Mouse (Mus musculus) macrophage (primary cell): ENCODE measurements around the gene Carmil3. TPM values are rescaled to one million over a fixed set of nuclear protein-coding genes. Genes with fewer than 3 reads are reported as not detected.

Experiments used
- H3K27ac ChIP-seq: fragments of 350-480 bp; formaldehyde crosslinking; 2 replicates; pipeline ENCODE4 v1.9.0; 2021
- H3K36me3 ChIP-seq: fragments of 350-480 bp; formaldehyde crosslinking; 2 replicates; pipeline ENCODE4 v1.9.0; 2021; ENCODE audit errors: inconsistent target
- H3K4me3 ChIP-seq: fragments of 350-480 bp; formaldehyde crosslinking; 2 replicates; pipeline ENCODE4 v1.9.0; 2021; ENCODE audit errors: inconsistent target
- H3K79me2 ChIP-seq: fragments of 350-480 bp; formaldehyde crosslinking; 2 replicates; pipeline ENCODE4 v1.9.0; 2021; ENCODE audit errors: inconsistent target
- WGBS: methylation state at CpG from one replicate; pipeline ENCODE4 v1.1.7; 2026; ENCODE audit warnings: inconsistent platforms; ENCODE audit not compliant: missing documents; 5-methylcytosine and 5-hydroxymethylcytosine counted together
- polyA plus RNA-seq: library from polyadenylated mRNA; stranded (reverse); fragments of 250-400 nt; gene quantifications from 3 replicates; pipeline ENCODE4 v1.2.4, GENCODE M21; 2018; ENCODE audit warnings: inconsistent platforms
- total RNA-seq, 78 experiments: library from RNA; depleted of rRNA; stranded (reverse); fragments of 250-400 nt; gene quantifications; 1 replicate in 9 of 78; 2 replicates in 24 of 78; 3 replicates in 43 of 78; 4 replicates in 2 of 78; pipeline ENCODE4 v1.2.4; 2018; ENCODE audit warnings: inconsistent platforms in 56 of 78

Carmil3 gene
- total RNA-seq (2018; cell fraction: chromatin; rRNA removed) = 1 to 10 TPM in 14 of 26 experiments, under 1 TPM in 10, not detected in 2; 0.24 to 4.7 (median 1.3) TPM
- under 1 TPM in 18 of 26 experiments, not detected in 8; 0.03 to 0.36 (median 0.12) TPM for total RNA-seq (2018; cell fraction: cytosol; rRNA removed)
- total RNA-seq (2018; cell fraction: nucleus; rRNA removed) = 1 to 10 TPM in 8 of 26 experiments, under 1 TPM in 9, not detected in 9; 0.17 to 3.9 (median 0.91) TPM
- 0.04 to 0.05 TPM in 2 of 3 replicates, not detected in the other for polyA plus RNA-seq

GRCm38 (mm10) chr14:55490361-55491201, at the start of gene Carmil3:
Gene Carmil3, plus strand, starts transcription at chr14:55490651.
- 4% methylated on average over 62 of the region's 68 CpGs for WGBS
- Histone ChIP-seq H3K79me2 (no peaks in the 10 kb centered on the region), H3K4me3 (peak within 1 kb of the TSS; percentile 5; the same call in 1 of the 2 replicates), H3K27ac (no peak within 1 kb of the TSS), H3K36me3 (no peaks in the 10 kb centered on the region)

DNA sequence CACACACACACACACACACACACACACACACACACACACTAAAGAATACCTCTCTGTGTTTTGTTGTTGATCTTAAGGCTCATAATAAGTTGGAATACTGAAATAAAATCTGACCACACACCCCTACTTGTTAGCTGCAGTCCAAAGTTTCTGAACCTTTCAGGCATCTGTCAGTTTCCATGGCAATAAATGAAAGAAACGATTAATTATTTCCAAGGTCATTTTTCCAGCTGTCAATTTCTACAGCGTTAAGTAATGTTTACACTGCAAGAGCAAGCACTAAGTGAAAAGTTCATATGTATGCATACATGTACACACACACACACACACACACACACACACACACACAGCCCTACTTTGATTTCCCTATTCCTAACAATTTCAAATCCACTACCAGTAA, 32.8 kb upstream of the Carmil3 start:
- H3K27ac ChIP-seq = no peak overlapping the region
- no peak overlapping the region for H3K4me3 ChIP-seq
- H3K79me2 ChIP-seq = no peaks in the 10 kb centered on the region
- WGBS = 88% methylated on average over 2 of the region's 2 CpGs
- H3K36me3 ChIP-seq = no peaks in the 10 kb centered on the region

DNA sequence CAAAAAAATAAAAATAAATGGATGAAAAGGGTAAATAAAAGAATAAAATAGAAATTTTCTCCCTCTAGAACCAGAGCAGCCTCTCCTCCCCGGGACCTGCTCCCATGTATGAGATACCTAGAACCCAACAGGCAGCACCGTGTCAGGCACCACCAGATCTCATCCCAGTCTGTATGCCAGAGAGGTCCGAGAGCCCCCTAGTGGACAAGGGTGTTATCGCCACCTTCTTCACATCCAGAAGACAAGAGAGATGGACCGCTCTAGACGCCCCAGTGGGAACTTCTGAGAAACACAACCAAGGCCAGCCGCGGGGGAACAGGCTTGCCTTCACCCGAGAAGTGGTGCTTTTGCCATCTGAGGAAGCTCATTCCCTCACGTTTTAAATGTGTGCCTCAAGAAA, 32.2 kb upstream of the Carmil3 start:
- H3K4me3 ChIP-seq = no peak overlapping the region
- H3K79me2 ChIP-seq = no peaks in the 10 kb centered on the region
- no peak overlapping the region for H3K27ac ChIP-seq
- no peaks in the 10 kb centered on the region for H3K36me3 ChIP-seq
- 6% methylated on average over 10 of the region's 10 CpGs for WGBS

GRCm38 (mm10) chr14:55458761-55459160, 31.7 kb upstream of the Carmil3 start:
- Histone ChIP-seq H3K4me3 (no peak overlapping the region), H3K79me2 (no peaks in the 10 kb centered on the region), H3K36me3 (no peaks in the 10 kb centered on the region), H3K27ac (no peak overlapping the region)
- WGBS = 95% methylated on average over 3 of the region's 3 CpGs

DNA sequence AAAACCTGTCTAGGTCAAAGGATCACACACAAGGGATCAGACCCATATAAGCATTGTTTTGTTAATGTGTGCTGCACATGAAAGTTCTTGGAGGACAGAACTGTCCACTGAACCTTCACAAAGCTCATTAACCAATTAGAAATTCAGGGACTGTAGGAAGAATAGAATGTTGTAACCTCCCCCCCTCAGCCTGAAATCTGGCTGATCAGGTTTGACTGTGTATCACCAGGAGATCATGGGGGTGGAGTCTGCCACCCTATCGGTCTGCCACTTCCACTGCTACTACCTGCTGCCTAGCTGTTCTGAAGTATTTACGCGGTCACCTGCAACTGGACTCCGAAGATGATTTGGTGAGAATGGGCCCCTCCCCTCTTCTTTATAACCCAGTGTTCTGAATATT, 30.7 kb upstream of the Carmil3 start:
- Histone ChIP-seq H3K36me3 (no peaks in the 10 kb centered on the region), H3K27ac (no peak overlapping the region), H3K79me2 (no peaks in the 10 kb centered on the region), H3K4me3 (no peak overlapping the region)
- WGBS = 87% methylated on average over 4 of the region's 4 CpGs

DNA sequence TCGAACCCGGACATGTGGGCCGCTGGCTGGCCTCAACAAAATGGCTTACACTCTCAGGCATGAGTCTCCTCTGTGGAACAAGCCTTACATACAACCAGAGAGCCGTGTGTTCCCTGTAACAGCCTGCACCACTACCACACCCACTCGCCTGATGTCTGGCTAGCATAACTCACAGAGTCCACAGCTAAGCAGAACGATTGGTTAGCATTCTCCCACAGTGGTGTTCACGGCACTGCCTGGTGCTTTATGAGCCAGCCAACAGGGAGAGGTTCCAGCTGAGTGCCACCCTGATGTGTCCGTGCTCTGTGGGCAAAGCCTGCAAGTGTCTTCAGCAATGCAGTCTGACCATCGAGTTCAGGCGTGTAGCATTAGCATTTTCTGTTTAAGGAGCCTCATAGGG, 30.2 kb upstream of the Carmil3 start:
- Histone ChIP-seq H3K79me2 (no peaks in the 10 kb centered on the region), H3K4me3 (no peak overlapping the region), H3K36me3 (no peaks in the 10 kb centered on the region), H3K27ac (no peak overlapping the region)
- WGBS = 86% methylated on average over 10 of the region's 10 CpGs

DNA sequence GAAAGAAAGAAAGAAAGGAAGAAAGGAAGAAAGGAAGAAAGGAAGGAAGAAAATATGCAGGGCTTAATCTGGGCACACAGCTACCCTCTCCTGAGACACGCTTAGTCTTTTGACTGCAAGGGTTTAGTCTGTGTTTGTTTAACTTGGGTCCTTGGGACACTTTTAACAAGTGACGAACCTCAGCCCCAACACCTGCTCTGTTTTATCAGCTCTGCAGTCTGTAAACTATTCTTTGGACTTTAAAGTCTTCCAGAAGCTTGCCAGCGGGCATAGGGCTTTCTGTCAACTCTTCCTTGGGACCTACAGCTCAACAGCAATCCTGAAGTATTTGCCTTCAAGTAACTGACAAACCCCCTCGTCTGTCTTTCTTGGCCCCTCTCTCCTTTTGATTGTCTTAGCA, 28.7 kb upstream of the Carmil3 start:
- Histone ChIP-seq H3K27ac (no peak overlapping the region), H3K36me3 (no peaks in the 10 kb centered on the region), H3K79me2 (no peaks in the 10 kb centered on the region), H3K4me3 (no peak overlapping the region)
- 80% methylated on average over 4 of the region's 4 CpGs for WGBS

- WGBS = 71% methylated on average over 3 of the region's 4 CpGs
- no peaks in the 10 kb centered on the region for H3K36me3 ChIP-seq
- no peak overlapping the region for H3K27ac ChIP-seq
- H3K4me3 ChIP-seq = no peak overlapping the region
- H3K79me2 ChIP-seq = no peaks in the 10 kb centered on the region
These were observed 24.0 kb upstream of the Carmil3 start for GRCm38 (mm10) chr14:55466481-55466880.

DNA sequence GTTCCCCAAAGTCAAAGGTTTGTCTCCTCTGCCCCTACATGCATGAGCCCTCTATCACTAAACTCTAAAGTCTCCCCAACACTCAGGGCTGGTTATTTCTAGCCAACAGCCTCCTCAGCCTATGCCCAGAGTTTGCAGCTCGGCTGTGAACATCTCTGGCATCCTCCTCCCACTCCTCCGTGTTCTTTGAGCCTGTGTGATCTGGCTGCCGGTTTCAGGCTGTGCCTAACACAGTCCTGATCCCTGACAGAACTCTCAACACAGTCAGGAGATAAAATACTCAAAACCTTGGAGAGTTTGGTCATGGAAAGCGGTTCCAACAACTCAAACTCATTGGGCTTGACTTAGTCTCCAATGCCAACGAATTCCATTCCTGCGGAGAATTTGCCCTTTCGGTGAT, 23.3 kb upstream of the Carmil3 start:
- no peaks in the 10 kb centered on the region for H3K36me3 ChIP-seq

DNA sequence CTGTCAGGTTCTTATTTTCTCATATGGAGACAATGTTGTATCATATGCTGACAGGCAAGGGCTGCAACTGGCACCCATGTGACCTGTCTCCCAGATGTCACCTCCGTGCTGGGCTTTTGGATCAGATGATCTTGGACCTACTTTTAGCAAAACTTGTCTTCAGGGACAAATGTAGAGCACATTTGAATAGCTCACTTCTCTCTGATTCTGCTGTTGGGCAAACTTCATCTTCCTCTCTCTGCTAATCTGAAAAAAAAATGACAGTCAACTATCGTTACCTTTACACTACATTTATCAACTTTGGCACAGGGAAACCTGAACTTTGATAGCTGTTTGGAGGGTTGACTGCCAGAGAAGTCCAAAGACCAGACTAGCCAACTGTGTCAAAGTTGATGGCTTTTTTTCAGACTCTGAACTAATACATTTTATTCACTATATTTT, 22.1 kb upstream of the Carmil3 start:
- 91% methylated on average over 2 of the region's 2 CpGs for WGBS
- H3K36me3 ChIP-seq = no peaks in the 10 kb centered on the region
- no peak overlapping the region for H3K4me3 ChIP-seq
- H3K79me2 ChIP-seq = no peaks in the 10 kb centered on the region
- no peak overlapping the region for H3K27ac ChIP-seq

More for the DNA sequence above, 23.3 kb upstream of the Carmil3 start:
- no peaks in the 10 kb centered on the region for H3K79me2 ChIP-seq
- H3K27ac ChIP-seq = no peak overlapping the region
- no peak overlapping the region for H3K4me3 ChIP-seq
- 80% methylated on average over 7 of the region's 7 CpGs for WGBS

- H3K36me3 ChIP-seq = no peaks in the 10 kb centered on the region
- H3K4me3 ChIP-seq = no peak overlapping the region
- 81% methylated on average over 2 of the region's 2 CpGs for WGBS
- no peaks in the 10 kb centered on the region for H3K79me2 ChIP-seq
- no peak overlapping the region for H3K27ac ChIP-seq
These were observed 21.4 kb upstream of the Carmil3 start for GRCm38 (mm10) chr14:55469041-55469440.

- H3K79me2 ChIP-seq = no peaks in the 10 kb centered on the region
- no peak overlapping the region for H3K4me3 ChIP-seq
- WGBS = 87% methylated on average over 6 of the region's 6 CpGs
- no peak overlapping the region for H3K27ac ChIP-seq
- H3K36me3 ChIP-seq = no peaks in the 10 kb centered on the region
These were observed 20.6 kb upstream of the Carmil3 start for GRCm38 (mm10) chr14:55469821-55470220.

DNA sequence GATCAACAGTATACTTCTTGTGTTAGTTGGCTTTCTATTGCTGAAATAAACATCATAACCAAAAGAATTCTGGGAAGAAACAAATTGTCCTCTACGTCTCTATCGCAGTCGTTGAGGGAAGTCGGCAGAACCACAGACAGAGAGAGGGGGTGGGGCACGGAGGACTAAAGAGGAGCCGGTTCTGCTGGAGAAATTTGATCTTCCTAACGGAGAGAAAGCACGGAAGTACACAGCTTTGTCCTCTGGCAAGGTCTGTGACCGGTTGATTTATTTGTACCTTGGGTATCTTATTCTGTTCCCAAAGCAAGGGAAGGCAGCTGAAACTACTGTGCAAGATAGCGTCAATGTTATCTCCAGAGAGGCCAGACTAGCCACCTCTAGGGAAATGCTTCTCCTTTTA, 19.6 kb upstream of the Carmil3 start:
- Histone ChIP-seq H3K36me3 (no peaks in the 10 kb centered on the region), H3K79me2 (no peaks in the 10 kb centered on the region), H3K4me3 (no peak overlapping the region), H3K27ac (no peak overlapping the region)
- 4% methylated on average over 10 of the region's 10 CpGs for WGBS

- 82% methylated on average over 2 of the region's 2 CpGs for WGBS
These were observed 14.8 kb upstream of the Carmil3 start for GRCm38 (mm10) chr14:55475654-55476053.

DNA sequence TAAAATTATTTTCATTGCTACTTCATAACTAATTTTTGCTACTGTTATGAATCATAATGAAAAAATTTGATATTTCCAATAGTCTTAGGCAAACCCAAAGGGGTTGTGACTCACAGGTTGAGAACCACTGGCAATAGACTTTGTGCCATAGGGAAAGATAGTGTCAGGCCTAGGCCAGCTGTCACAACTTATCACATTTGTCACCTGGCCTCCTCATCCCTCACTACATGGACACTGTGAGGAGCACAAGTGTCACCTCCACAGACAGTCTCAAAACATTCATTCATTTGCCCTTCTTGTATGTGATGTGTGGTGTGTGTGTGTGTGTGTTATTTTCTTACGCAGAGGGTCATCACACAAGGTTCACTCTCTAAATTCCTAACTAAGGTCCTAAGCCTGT, 13.0 kb upstream of the Carmil3 start:
- Histone ChIP-seq H3K4me3 (no peak overlapping the region), H3K27ac (no peak overlapping the region), H3K36me3 (no peaks in the 10 kb centered on the region), H3K79me2 (no peaks in the 10 kb centered on the region)
- WGBS = 100% methylated on average over 1 of the region's 1 CpGs

More at GRCm38 (mm10) chr14:55475654-55476053, 14.8 kb upstream of the Carmil3 start:
- no peaks in the 10 kb centered on the region for H3K79me2 ChIP-seq
- no peaks in the 10 kb centered on the region for H3K36me3 ChIP-seq
- H3K27ac ChIP-seq = no peak overlapping the region
- H3K4me3 ChIP-seq = no peak overlapping the region
